Comparison of ENCODE assay signal across 8 mouse cellular contexts in genomic region chrX:50614367-50614766, GRCm38 (mm10).
A peak's percentile ranks its signal among the peaks of the same experiment; 100 is the strongest.
DNase-seq lines count a peak whose midpoint lies in the region; ATAC-seq and TF ChIP-seq lines count a peak whose summit lies in the region.
"Not testable (repeated sequence)": the region's sequence is repeated elsewhere in the genome, so short reads cannot be mapped to it uniquely, and the experiment has no call there.

No protein-coding gene starts in this region.

- not testable (repeated sequence) for H3K9ac ChIP-seq in forebrain, embryonic 11.5 days (ENCODE audit: low read length); heart, embryonic 16.5 days (ENCODE audit: low read length); intestine, postnatal 0 days (ENCODE audit: low read depth, low read length); liver, embryonic 11.5 days (ENCODE audit: low read depth, low read length)

- ATAC-seq in forebrain, embryonic 11.5 days (replicated peaks; ENCODE audit: low FRiP score); heart, embryonic 16.5 days (replicated peaks; ENCODE audit: extremely low read depth, insufficient read depth, low FRiP score); intestine, postnatal 0 days; liver, embryonic 11.5 days (replicated peaks; ENCODE audit: low FRiP score): not testable (repeated sequence)

- peak; percentile 92 for DNase-seq in 416B (ENCODE audit: low read depth)
- peak; percentile 77 for DNase-seq in brain, embryonic 14.5 days (ENCODE audit: low read depth)
- peak; percentile 56 for DNase-seq in forebrain, embryonic 11.5 days (ENCODE audit: low spot score)
- peak; percentile 38 for DNase-seq in liver, embryonic 11.5 days (ENCODE audit: low spot score)
- peak; percentile 49 for DNase-seq in mesoderm, embryonic 11.5 days (ENCODE audit: low read depth, low spot score)
- peak; percentile 62 for DNase-seq in ovary, postnatal 36 days (ENCODE audit: low spot score)

- peak; percentile 26; the same call in 1 of the 2 replicates for TF ChIP-seq CTCF in brain, embryonic 14.5 days (IDR thresholded peaks at IDR 0.05; ENCODE audit: borderline replicate concordance, extremely low read depth, insufficient read depth, insufficient read length)
- peak; percentile 66 for TF ChIP-seq CTCF in intestine, postnatal 0 days (IDR thresholded peaks at IDR 0.05; ENCODE audit: low read depth)

- not testable (repeated sequence) for H3K27ac ChIP-seq in forebrain, embryonic 11.5 days (ENCODE audit: low read depth, low read length); heart, embryonic 16.5 days (ENCODE audit: low read length); intestine, postnatal 0 days (ENCODE audit: low read depth, low read length); liver, embryonic 11.5 days (ENCODE audit: low read depth, low read length)

- TF ChIP-seq POLR2A in brain, embryonic 14.5 days (IDR thresholded peaks at IDR 0.05; ENCODE audit: borderline replicate concordance, extremely low read depth, insufficient read depth, insufficient read length, poor library complexity, severe bottlenecking), result not testable (repeated sequence)

- H3K36me3 ChIP-seq in forebrain, embryonic 11.5 days (ENCODE audit: control insufficient read depth, insufficient read depth, low read length); heart, embryonic 16.5 days (ENCODE audit: control insufficient read depth, insufficient read depth); intestine, postnatal 0 days (ENCODE audit: control insufficient read depth, insufficient read depth); liver, embryonic 11.5 days (ENCODE audit: control insufficient read depth, insufficient read depth, low read length): not testable (repeated sequence)

- H3K4me3 ChIP-seq in forebrain, embryonic 11.5 days (ENCODE audit: low read depth, low read length), result not testable (repeated sequence)
- peak overlapping the region; percentile 30 for H3K4me3 ChIP-seq in heart, embryonic 16.5 days (ENCODE audit: low read length)
- peak overlapping the region; percentile 22; the same call in 1 of the 2 replicates for H3K4me3 ChIP-seq in intestine, postnatal 0 days (ENCODE audit: low read depth, low read length)
- peak overlapping the region; percentile 26 for H3K4me3 ChIP-seq in liver, embryonic 11.5 days (ENCODE audit: low read depth, low read length)

- not testable (repeated sequence) for H3K4me1 ChIP-seq in forebrain, embryonic 11.5 days (replicated peaks; ENCODE audit: control insufficient read depth, insufficient read depth, low read length); heart, embryonic 16.5 days (ENCODE audit: control insufficient read depth, insufficient read depth, low read length); intestine, postnatal 0 days (replicated peaks; ENCODE audit: control insufficient read depth, insufficient read depth, low read length); liver, embryonic 11.5 days (replicated peaks; ENCODE audit: control insufficient read depth, insufficient read depth, low read length)

- WGBS in forebrain, embryonic 11.5 days, result 68% methylated on average over 6 of the region's 6 CpGs
- WGBS in heart, embryonic 16.5 days, result 68% methylated on average over 6 of the region's 6 CpGs
- WGBS in intestine, postnatal 0 days, result 61% methylated on average over 6 of the region's 6 CpGs
- WGBS in liver, embryonic 11.5 days, result 65% methylated on average over 6 of the region's 6 CpGs

- peak overlapping the region; percentile 8; the same call in 1 of the 2 replicates for H3K4me2 ChIP-seq in forebrain, embryonic 11.5 days (ENCODE audit: low read depth, low read length, severe bottlenecking)
- H3K4me2 ChIP-seq in heart, embryonic 16.5 days (ENCODE audit: low read depth, low read length), result peak overlapping the region; percentile 41; the same call in 1 of the 2 replicates
- H3K4me2 ChIP-seq in intestine, postnatal 0 days (replicated peaks; ENCODE audit: low read depth), result not testable (repeated sequence)
- peak overlapping the region; percentile 26; the same call in 1 of the 2 replicates for H3K4me2 ChIP-seq in liver, embryonic 11.5 days

- not testable (repeated sequence) for H3K27me3 ChIP-seq in forebrain, embryonic 11.5 days (ENCODE audit: control insufficient read depth, insufficient read depth, low read length); heart, embryonic 16.5 days (ENCODE audit: control insufficient read depth, insufficient read depth, low read length); intestine, postnatal 0 days (replicated peaks; ENCODE audit: control insufficient read depth, insufficient read depth, low read length); liver, embryonic 11.5 days (replicated peaks; ENCODE audit: control insufficient read depth, insufficient read depth, low read length)

- H3K9me3 ChIP-seq in forebrain, embryonic 11.5 days (ENCODE audit: control insufficient read depth, low read length); heart, embryonic 16.5 days (replicated peaks; ENCODE audit: control insufficient read depth, low read length); intestine, postnatal 0 days (ENCODE audit: control insufficient read depth); liver, embryonic 11.5 days (ENCODE audit: control insufficient read depth, low read length): not testable (repeated sequence)

Comparison
In these comparisons a context has a peak if more than half of its experiments do, and no peak if none do; other contexts are left out.
1. DNase-seq: peak in every context shown above with its lines; median percentile 92 in 416B; 77 in brain, embryonic 14.5 days; 62 in ovary, postnatal 36 days; 56 in forebrain, embryonic 11.5 days; 49 in mesoderm, embryonic 11.5 days; 38 in liver, embryonic 11.5 days.